Mouse (Mus musculus) hematopoietic stem cell, adult 5-6 weeks (primary cell): ENCODE data around the gene Slc17a7. TPM values are rescaled to one million over a fixed set of nuclear protein-coding genes. Genes with fewer than 3 reads are reported as not detected.

Experiments used
- ATAC-seq, 2 experiments: fragments of 125-278 bp in 1 of 2; replicated peaks in 1 of 2; 2 replicates each; pipeline ENCODE4 v1.8.0; 2016 to 2017; ENCODE audit warnings: inconsistent platforms in 2 of 2, mild to moderate bottlenecking in 2 of 2, moderate number of reproducible peaks in 2 of 2, low read depth in 1 of 2, moderate TSS enrichment in 1 of 2; ENCODE audit not compliant: low FRiP score in 2 of 2, poor library complexity in 2 of 2, severe bottlenecking in 2 of 2, insufficient read depth in 1 of 2, low TSS enrichment in 1 of 2
- total RNA-seq: library from RNA; stranded (forward); fragments of 172-1452, 232-1000 nt; gene quantifications from 2 replicates; pipeline ENCODE4 v1.2.3, GENCODE M21; 2017

The Slc17a7 gene
- total RNA-seq, 1 experiment from 2014 or later = not detected

- ATAC-seq = 0 out of 4 replicates have a peak, but pooled peaks of 1 of the 2 experiments have one; percentile 0
These were observed 34.4 kb upstream of the Slc17a7 start for GRCm38 (mm10) chr7:45129318-45129717.

- no peak for ATAC-seq
These were observed 33.8 kb upstream of the Slc17a7 start for GRCm38 (mm10) chr7:45129776-45130512.

GRCm38 (mm10) chr7:45131850-45132249 is 31.9 kb upstream of the Slc17a7 start:
- ATAC-seq = no peak

GRCm38 (mm10) chr7:45133446-45134159 is 30.1 kb upstream of the Slc17a7 start:
- ATAC-seq = no peak

GRCm38 (mm10) chr7:45134544-45135026 is 29.2 kb upstream of the Slc17a7 start:
- 0 out of 4 replicates have a peak, but pooled peaks of 1 of the 2 experiments have one; percentile 10 for ATAC-seq

- ATAC-seq = no peak
These were observed 28.4 kb upstream of the Slc17a7 start for GRCm38 (mm10) chr7:45135370-45135769.

GRCm38 (mm10) chr7:45135993-45136567 is 27.7 kb upstream of the Slc17a7 start, which contains the start of the genes Gm45713 and Flt3l:
Gm45713 (minus strand) TSS chr7:45136231.
Flt3l (minus strand) TSS chr7:45136432.
- peak; percentile 68 to 74 for ATAC-seq

- peak; percentile 64 to 80 for ATAC-seq
These were observed 26.4 kb upstream of the Slc17a7 start for GRCm38 (mm10) chr7:45137171-45138006.

GRCm38 (mm10) chr7:45138403-45138802 is 25.3 kb upstream of the Slc17a7 start:
- no peak for ATAC-seq

- ATAC-seq = no peak
These were observed 23.6 kb upstream of the Slc17a7 start for GRCm38 (mm10) chr7:45139904-45140723.

GRCm38 (mm10) chr7:45141319-45141718 is 22.4 kb upstream of the Slc17a7 start:
- ATAC-seq = no peak

GRCm38 (mm10) chr7:45141914-45142313 is 21.8 kb upstream of the Slc17a7 start:
- ATAC-seq = no peak

- no peak for ATAC-seq
These were observed 19.2 kb upstream of the Slc17a7 start for GRCm38 (mm10) chr7:45144368-45145174.

- ATAC-seq = no peak
These were observed 18.3 kb upstream of the Slc17a7 start for GRCm38 (mm10) chr7:45145460-45145859.

- no peak for ATAC-seq
These were observed 16.5 kb upstream of the Slc17a7 start for GRCm38 (mm10) chr7:45147267-45147666.

- ATAC-seq = no peak
These were observed 15.8 kb upstream of the Slc17a7 start for GRCm38 (mm10) chr7:45147899-45148298.
